Mouse (Mus musculus) right cerebral cortex, postnatal 4 days (tissue): Measurements from ENCODE around the gene Nme7.

Source experiments
- DNase-seq: peaks from one replicate; pipeline ENCODE4 v3.0.0-alpha.2; 2022

Nme7 gene

GRCm38 (mm10) chr1:164470985-164471384 lies 167.1 kb downstream of the Nme7 start:
- no peak for DNase-seq

- no peak for DNase-seq
Observed at GRCm38 (mm10) chr1:164471632-164472031, 167.7 kb downstream of the Nme7 start.

- no peak for DNase-seq
Observed at GRCm38 (mm10) chr1:164473398-164473797, 169.5 kb downstream of the Nme7 start.

DNA sequence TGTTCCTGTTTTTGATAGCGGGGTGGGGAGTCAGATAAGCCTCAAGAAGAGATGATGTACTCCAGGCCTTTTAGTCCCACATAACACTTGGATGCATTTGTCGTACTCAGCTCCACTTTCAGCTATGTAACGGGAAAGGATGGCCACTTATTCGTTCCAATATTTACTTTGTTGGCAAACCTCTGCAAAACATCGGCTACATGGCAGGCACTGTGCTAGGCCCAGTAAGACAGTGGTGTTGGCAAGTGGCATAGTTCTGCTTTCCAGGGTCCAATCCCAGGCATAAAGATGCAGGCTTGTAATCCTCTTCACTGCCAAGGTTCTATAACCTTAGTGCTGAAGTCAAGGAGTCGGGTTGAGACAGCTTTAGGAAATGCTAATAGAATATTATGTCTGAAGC lies 170.4 kb downstream of the Nme7 start:
- DNase-seq, result no peak

- DNase-seq, result no peak
Observed at GRCm38 (mm10) chr1:164474778-164475511, 171.0 kb downstream of the Nme7 start.

DNA sequence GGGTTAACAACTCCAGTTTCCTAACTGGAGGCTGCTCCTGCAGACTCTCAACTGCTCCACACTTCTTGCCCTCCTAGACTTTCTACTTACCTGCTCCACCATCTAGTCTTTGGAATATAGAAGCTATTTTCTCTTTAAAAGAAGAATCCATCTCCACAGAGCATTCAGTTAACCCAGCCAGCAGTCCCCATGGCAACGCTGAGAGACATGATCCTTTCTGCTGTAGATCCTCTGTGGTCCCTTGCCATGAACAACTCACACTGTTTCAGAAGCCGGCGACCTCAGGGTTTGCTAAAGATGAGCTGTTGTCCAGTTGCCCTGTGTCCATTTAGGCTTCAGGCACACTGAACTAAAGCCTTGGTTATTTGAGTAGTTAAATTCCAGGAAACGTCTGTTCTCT lies 172.0 kb downstream of the Nme7 start:
- DNase-seq, result no peak

DNA sequence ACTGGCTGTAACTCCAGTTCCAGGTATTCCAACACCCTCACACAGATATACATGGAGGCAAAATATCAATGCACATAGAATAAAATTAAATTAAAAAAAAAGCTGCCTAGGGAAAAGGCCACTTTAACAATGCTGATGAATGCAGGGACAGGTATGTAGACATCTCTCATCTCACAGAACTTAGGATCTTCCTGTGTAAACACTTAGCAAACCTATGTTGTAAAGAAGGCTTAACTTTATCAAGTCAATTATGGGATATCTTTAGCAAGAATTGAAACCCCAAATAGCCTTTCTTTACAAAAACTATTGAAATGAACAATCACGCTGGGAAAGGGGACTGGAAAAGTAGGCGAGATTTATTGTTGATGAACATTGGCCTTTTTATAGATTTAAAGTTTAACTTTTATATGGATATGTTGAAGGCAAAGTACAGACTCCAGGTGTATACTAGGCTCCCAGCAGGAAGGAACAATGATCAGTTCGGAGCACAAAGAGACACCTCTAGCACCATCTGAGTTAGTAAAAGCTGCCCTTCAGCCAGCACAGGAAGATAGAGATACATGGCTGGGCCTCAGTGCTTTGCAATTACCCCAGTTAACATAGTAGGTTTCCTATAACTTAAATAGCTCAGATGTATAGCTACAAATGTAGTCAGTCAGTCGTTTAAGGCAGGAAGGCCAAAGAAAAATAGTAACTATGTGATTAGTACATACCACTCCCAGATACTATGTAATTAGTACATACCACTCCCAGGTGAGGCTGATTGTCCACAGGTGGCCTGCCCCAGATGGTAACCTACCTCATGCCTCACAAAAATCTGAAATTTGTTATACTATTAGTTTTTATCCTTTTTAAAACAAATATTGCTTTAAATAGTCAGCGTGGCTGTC lies 177.1 kb downstream of the Nme7 start:
- DNase-seq, result no peak

GRCm38 (mm10) chr1:164481645-164482354 lies 177.9 kb downstream of the Nme7 start:
- DNase-seq, result no peak

- no peak for DNase-seq
Observed at GRCm38 (mm10) chr1:164482833-164483232, 178.9 kb downstream of the Nme7 start.

- DNase-seq, result no peak
Observed at GRCm38 (mm10) chr1:164483728-164484127, 179.8 kb downstream of the Nme7 start.
